Mouse (Mus musculus) hindbrain, embryonic 13.5 days (tissue): ENCODE data around the gene Stx1b. TPM values are rescaled to one million over a fixed set of nuclear protein-coding genes. Genes with fewer than 3 reads are reported as not detected.

Source experiments
- ATAC-seq: fragments of 200-750 bp; cut with Nextera tagmentation; 2 replicates; pipeline ENCODE4 v1.8.0; 2017; ENCODE audit warnings: moderate TSS enrichment; ENCODE audit not compliant: low FRiP score
- H3K27ac ChIP-seq: fragments of 300-500 bp; sonication (generic); 2 replicates; pipeline ENCODE4 v1.5.1; 2015; ENCODE audit warnings: inconsistent platforms, mild to moderate bottlenecking, moderate library complexity
- H3K27me3 ChIP-seq: fragments of 300-500 bp; sonication (generic); 2 replicates; pipeline ENCODE4 v1.6.1; 2015; ENCODE audit warnings: mild to moderate bottlenecking, inconsistent platforms
- H3K36me3 ChIP-seq: fragments of 300-500 bp; sonication (generic); 2 replicates; pipeline ENCODE4 v1.6.1; 2015; ENCODE audit warnings: mild to moderate bottlenecking, inconsistent platforms
- H3K4me1 ChIP-seq: fragments of 300-500 bp; sonication (generic); replicated peaks from 2 replicates; pipeline ENCODE4 v1.6.1; 2015; ENCODE audit warnings: inconsistent platforms
- H3K4me2 ChIP-seq: fragments of 300-500 bp; sonication (generic); 2 replicates; pipeline ENCODE4 v1.6.1; 2015; ENCODE audit warnings: inconsistent platforms, mild to moderate bottlenecking, moderate library complexity
- H3K4me3 ChIP-seq: fragments of 300-500 bp; sonication (generic); 2 replicates; pipeline ENCODE4 v1.5.1; 2015; ENCODE audit warnings: mild to moderate bottlenecking, inconsistent platforms
- H3K9ac ChIP-seq: fragments of 300-500 bp; sonication (generic); 2 replicates; pipeline ENCODE4 v1.6.1; 2015; ENCODE audit warnings: mild to moderate bottlenecking, inconsistent platforms
- H3K9me3 ChIP-seq: fragments of 300-500 bp; sonication (generic); 2 replicates; pipeline ENCODE4 v1.6.1; 2016; ENCODE audit warnings: inconsistent platforms
- WGBS: fragments of 180-500 bp; shearing (Covaris S2); methylation state at CpG from one replicate; pipeline ENCODE4 v1.1.7; 2015; 5-methylcytosine and 5-hydroxymethylcytosine counted together
- polyA plus RNA-seq: library from polyadenylated mRNA; unstranded; fragments of >200 nt; fragmentation: Nextera tagmentation; extraction: Ambion mirVana; gene quantifications from 2 replicates; pipeline ENCODE4 v1.2.1, GENCODE M21; 2015

Stx1b gene
- polyA plus RNA-seq, 1 experiment from 2014 or later: 38.7 TPM

DNA sequence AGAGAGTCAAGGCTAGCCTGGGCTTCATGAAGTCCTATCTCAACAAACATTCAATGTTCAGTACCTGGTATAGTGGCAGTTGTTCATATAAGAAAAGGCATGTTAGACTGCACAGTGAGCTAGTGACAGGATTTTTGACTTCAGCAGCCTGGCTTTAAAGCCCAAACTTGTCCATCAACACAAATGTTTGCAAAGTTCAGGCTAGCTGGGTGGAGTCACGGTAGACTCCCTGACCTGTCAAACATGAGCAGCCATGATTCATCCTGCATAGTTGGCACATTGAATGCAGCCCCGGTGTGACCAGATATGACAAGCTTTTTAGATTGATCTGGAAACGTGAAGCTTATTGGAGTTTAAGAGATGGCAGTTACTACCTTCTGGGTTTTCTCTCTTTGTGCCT lies 52.3 kb downstream of the Stx1b start:
- 87% methylated on average over 3 of the region's 3 CpGs for WGBS
- peaks cover 16% of the 10 kb centered on the region for H3K36me3 ChIP-seq

DNA sequence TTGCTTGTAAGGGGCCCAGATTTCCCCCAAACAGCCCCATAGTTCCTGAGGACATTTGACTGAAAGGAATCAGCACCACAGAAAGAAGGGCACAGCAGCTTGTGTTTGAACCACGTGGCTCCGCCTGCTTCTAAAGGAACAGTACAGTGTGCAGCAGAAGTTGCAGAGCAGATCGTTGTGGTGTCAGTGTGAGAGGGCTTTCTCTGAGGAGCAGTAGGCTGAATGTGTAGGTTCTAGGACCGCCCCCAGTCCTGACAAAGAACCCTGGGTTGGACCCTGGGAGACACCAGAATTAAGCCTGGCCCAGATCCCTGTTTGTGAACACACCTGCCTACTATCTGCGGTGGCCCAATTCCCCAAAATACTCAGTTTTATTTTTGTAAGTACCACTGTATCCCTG lies 53.1 kb downstream of the Stx1b start:
- 77% methylated on average over 5 of the region's 5 CpGs for WGBS
- H3K4me1 ChIP-seq: peaks cover 35% of the 10 kb centered on the region
- H3K9ac ChIP-seq: no peak overlapping the region
- no peak overlapping the region for H3K4me3 ChIP-seq
- H3K36me3 ChIP-seq: peaks cover 24% of the 10 kb centered on the region
- H3K9me3 ChIP-seq: no peaks in the 10 kb centered on the region
- H3K27me3 ChIP-seq: no peaks in the 10 kb centered on the region
- no peak overlapping the region for H3K27ac ChIP-seq
- peak overlapping the region; percentile 65 for H3K4me2 ChIP-seq
- no peak for ATAC-seq

More for the DNA sequence above, 52.3 kb downstream of the Stx1b start:
- H3K9me3 ChIP-seq: no peaks in the 10 kb centered on the region
- no peaks in the 10 kb centered on the region for H3K27me3 ChIP-seq
- no peak overlapping the region for H3K27ac ChIP-seq
- H3K9ac ChIP-seq: no peak overlapping the region
- no peak for ATAC-seq
- peaks cover 35% of the 10 kb centered on the region for H3K4me1 ChIP-seq
- no peak overlapping the region for H3K4me2 ChIP-seq
- no peak overlapping the region for H3K4me3 ChIP-seq

DNA sequence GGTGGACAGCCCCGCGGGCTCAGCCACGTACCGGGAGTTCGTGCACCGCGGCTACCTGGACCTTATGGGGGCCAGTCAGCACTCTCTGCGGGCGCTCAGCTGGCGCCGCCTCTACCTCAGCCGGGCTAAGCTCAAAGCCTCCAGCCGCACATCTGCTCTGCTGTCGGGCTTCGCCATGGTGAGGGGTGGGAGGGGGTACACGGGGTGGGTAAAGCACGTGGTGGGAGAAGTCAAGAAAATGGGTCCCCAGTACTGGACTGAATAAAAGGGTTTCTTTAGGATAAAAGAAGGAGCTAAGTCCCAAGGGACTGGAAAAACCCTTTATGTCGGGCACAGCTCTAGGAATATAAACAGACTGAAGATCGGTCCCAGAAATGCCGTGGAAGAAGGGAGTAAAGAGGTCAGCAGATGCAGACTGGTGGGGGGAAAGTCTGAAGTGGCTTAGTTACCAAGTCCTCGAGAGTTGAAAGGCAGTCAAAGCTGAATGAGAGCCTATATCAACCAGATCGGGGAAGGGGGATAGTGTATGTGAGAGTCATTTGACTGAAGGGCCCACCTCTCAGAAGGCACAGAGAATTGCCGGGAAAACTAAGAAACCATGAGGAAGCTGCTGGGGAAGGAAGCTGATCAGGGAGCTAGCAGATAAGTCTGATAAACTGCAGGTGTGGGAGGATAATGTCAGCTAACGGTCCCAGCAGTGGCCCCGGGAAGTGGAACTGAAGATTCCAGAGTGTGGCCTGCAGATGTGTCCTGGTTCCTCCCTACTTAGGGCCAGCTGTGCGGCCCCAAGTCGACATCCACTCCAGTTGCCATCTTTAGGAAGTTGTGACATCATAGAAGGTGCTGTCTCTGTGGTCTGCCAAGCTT lies 54.1 kb downstream of the Stx1b start:
- Histone ChIP-seq H3K27ac (peak overlapping the region; percentile 75), H3K4me3 (peak overlapping the region; percentile 43), H3K9me3 (no peaks in the 10 kb centered on the region), H3K36me3 (peaks cover 34% of the 10 kb centered on the region), H3K27me3 (no peaks in the 10 kb centered on the region), H3K4me1 (peaks cover 30% of the 10 kb centered on the region), H3K9ac (peak overlapping the region; percentile 78), H3K4me2 (peak overlapping the region; percentile 65)
- ATAC-seq: peak; percentile 18; the same call in 1 of the 2 replicates
- 5% methylated on average over 27 of the region's 27 CpGs for WGBS

DNA sequence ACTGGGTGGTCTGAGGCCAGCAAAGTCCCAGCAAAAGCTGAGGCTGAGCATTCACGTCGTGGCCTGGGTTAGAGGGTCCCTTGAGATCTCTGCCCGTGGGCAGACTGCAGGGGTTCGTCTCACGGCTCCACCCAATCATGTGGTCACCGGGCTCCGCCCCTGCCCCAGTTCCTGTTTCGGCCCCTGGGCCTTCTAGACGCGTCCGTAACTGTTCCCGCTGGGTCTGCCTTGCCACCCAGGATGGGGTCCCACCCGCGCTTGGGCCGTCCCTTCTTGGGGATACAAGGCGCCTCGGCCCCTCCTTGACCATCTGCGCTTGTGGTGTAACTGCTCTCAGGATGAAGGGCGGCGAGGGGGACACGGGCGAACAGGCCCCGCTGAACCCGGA lies 54.7 kb downstream of the Stx1b start, which contains the start of gene Orai3:
Gene Orai3, plus strand, starts transcription at position 165 of the 388 bp plus-strand sequence.
- Histone ChIP-seq H3K27me3 (no peaks in the 10 kb centered on the region), H3K4me2 (peak within 1 kb of the TSS; percentile 65), H3K4me1 (peaks cover 30% of the 10 kb centered on the region), H3K9ac (peak within 1 kb of the TSS; percentile 78), H3K27ac (peak within 1 kb of the TSS; percentile 75), H3K36me3 (peaks cover 40% of the 10 kb centered on the region), H3K9me3 (no peaks in the 10 kb centered on the region), H3K4me3 (peak within 1 kb of the TSS; percentile 43)
- WGBS: 0% methylated on average over 24 of the region's 24 CpGs
- peak; percentile 57; the same call in 1 of the 2 replicates for ATAC-seq

DNA sequence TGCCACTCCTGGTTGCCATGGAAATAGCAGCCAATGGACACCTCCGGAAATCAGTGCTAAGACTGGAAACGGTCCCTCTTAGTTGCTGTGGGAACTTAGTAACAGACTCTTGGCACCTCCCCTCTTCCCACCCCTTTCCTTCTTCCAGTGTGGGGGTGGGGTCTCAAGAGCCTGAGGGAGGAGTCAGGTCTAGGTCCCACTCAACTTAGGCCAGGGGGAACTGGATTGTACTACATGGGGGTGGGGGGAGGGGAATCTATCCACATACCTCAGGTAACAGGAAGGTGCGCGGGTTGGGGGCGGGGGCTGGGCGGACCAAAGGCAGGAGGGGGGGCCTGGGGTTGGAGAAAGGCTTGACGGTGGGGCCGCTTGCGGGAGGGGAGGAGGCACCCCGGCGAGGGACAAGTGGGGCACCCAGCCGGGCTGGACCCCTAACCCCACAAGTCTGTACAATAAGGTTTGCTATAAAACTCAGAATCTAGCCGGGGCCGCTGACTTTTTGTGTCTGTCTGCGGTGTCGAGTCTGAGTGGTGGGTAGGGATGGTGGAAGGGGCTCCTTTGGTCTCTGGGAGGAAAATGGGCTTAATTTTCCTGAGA lies 55.3 kb downstream of the Stx1b start:
- Histone ChIP-seq H3K9ac (peak overlapping the region; percentile 78), H3K36me3 (peaks cover 46% of the 10 kb centered on the region), H3K27me3 (no peaks in the 10 kb centered on the region), H3K4me3 (peak overlapping the region; percentile 43), H3K27ac (peak overlapping the region; percentile 75), H3K4me1 (peaks cover 30% of the 10 kb centered on the region), H3K4me2 (peak overlapping the region; percentile 65), H3K9me3 (no peaks in the 10 kb centered on the region)
- peak; percentile 82 for ATAC-seq
- under 1% methylated on average over 16 of the region's 16 CpGs for WGBS

DNA sequence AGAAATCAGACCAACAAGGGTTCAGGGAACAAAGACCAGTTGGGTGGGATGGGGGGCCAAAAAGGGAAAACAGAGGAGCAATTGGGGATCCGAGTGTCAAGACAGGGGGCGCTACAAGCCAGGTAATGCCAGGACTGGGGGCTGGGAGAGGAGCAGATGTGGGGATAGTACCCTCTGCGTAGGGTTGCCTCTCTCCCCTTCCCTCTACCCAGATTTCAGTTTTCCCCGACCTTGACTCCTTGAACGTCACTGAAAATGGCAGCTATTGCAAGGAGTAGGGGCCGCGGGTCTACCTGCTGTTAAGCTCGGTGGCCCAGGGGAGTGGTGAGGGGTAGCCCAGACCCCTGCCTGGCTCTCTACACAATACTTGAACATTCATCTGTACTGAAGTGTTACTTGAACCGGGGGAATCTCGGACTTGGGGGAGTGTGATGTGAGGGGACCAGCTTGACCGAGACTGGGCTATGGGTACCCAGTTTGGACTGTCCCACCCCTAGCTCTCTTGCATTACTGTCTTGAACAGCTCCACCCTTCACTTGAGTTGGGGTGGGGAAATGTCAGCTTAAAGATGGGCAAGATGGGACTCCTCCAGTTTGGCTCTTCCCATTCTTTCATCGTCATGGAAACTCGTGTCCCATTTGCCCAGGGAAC lies 55.9 kb downstream of the Stx1b start:
- Histone ChIP-seq H3K9ac (no peak overlapping the region), H3K36me3 (peaks cover 52% of the 10 kb centered on the region), H3K27me3 (no peaks in the 10 kb centered on the region), H3K27ac (peak overlapping the region; percentile 24; the same call in 1 of the 2 replicates), H3K4me2 (0 out of 2 replicates have a peak overlapping the region, but pooled peaks have one; percentile 65), H3K9me3 (no peaks in the 10 kb centered on the region), H3K4me3 (no peak overlapping the region), H3K4me1 (peaks cover 30% of the 10 kb centered on the region)
- peak; percentile 40 for ATAC-seq
- WGBS: 51% methylated on average over 13 of the region's 13 CpGs

DNA sequence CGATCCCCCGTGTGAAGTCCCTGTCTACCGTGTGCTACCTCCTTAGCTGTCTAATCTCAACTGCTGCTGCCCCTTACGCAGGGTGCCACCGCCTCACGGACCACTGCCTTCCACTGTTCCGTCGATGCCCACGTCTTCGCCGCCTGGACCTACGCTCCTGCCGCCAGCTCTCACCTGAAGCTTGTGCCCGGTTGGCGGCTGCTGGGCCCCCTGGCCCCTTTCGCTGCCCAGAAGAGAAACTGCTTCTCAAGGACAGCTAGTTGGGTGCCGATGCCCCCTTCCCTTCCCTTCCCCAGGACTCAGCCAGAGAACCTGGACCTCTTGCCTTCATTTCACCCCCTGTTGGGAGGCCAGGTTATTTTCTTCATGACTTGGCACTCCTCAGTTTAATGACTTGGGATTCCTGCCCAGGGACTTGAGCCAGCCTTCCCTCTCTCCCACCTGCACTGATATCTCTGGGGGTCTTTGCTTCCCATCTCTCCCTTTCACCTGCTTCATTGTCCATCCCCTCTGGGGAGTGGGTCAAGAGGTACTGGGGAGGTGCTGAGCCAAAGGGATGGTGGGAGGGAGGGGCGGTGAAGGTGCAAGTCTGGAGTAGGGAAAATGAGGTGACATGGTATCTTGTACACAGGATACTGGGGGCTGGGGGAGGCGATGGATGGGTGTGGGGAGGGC lies 56.5 kb downstream of the Stx1b start:
- Histone ChIP-seq H3K27me3 (no peaks in the 10 kb centered on the region), H3K4me3 (no peak overlapping the region), H3K36me3 (peaks cover 57% of the 10 kb centered on the region), H3K4me1 (peaks cover 30% of the 10 kb centered on the region), H3K9me3 (no peaks in the 10 kb centered on the region), H3K9ac (peak overlapping the region; percentile 49; the same call in 1 of the 2 replicates), H3K27ac (peak overlapping the region; percentile 24; the same call in 1 of the 2 replicates), H3K4me2 (no peak overlapping the region)
- ATAC-seq: no peak
- 93% methylated on average over 19 of the region's 19 CpGs for WGBS

DNA sequence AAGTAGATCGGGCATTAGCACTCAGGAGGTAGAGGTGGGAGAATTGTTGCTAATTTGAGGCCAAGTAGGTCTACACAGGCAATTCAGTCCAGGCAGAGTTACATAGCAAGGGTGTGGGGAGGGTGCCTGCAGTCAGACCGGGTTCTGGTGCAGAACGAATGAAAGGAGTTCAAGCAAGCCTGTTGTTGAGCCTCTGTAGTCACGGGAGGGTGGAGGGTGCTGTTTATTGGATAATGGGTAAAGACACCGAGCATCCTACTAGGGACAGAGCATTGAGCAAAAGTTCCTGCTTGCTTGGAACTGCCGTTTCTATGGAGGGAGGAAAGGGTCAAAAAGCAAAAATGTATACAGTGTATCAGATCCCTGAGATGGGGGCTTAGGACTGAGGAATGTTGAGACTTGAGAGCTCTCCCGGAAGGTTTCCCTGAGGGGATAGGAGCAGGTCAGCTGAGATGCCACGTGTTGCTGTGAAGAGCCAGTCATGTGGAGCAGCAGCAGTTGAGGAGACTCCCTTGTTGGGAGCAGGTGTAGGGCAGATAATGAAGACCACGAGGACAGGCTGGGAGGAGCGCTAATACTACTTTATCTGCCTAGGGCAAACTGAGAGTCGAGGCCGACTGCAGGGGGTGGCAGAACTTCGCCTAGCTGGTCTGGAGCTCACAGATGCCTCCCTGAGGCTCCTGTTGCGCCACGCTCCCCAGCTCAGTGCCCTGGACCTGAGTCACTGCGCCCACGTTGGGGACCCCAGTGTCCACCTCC lies 57.3 kb downstream of the Stx1b start:
- Histone ChIP-seq H3K36me3 (peaks cover 62% of the 10 kb centered on the region), H3K4me1 (peaks cover 30% of the 10 kb centered on the region), H3K4me3 (no peak overlapping the region), H3K27me3 (no peaks in the 10 kb centered on the region), H3K9me3 (no peaks in the 10 kb centered on the region), H3K9ac (no peak overlapping the region), H3K4me2 (no peak overlapping the region), H3K27ac (no peak overlapping the region)
- no peak for ATAC-seq
- WGBS: 83% methylated on average over 17 of the region's 17 CpGs

DNA sequence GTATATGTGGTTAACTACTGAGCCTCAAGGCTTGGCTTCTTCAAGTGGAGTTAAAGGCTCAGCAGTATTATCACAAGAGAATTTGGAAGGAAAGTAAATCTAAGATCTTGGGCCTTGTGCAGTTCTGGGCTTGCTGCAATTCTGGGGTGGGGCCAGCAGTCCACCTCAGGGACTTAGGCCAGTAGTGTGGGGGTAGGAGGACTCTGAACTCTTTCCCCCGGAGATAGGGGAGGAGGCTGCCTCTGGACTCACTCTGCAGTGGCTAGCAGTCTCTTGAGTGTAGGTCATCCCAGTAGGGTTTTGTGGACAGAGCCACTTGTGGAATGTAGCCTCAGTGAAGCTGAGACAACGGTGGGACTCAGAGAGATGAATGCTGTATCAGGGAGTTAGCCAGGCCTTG lies 58.6 kb downstream of the Stx1b start:
- ATAC-seq: no peak
- H3K4me3 ChIP-seq: no peak overlapping the region
- peaks cover 73% of the 10 kb centered on the region for H3K36me3 ChIP-seq
- H3K27me3 ChIP-seq: no peaks in the 10 kb centered on the region
- no peak overlapping the region for H3K4me2 ChIP-seq
- no peak overlapping the region for H3K27ac ChIP-seq
- H3K4me1 ChIP-seq: peaks cover 28% of the 10 kb centered on the region
- 91% methylated on average over 2 of the region's 2 CpGs for WGBS
- no peak overlapping the region for H3K9ac ChIP-seq
- H3K9me3 ChIP-seq: no peaks in the 10 kb centered on the region

DNA sequence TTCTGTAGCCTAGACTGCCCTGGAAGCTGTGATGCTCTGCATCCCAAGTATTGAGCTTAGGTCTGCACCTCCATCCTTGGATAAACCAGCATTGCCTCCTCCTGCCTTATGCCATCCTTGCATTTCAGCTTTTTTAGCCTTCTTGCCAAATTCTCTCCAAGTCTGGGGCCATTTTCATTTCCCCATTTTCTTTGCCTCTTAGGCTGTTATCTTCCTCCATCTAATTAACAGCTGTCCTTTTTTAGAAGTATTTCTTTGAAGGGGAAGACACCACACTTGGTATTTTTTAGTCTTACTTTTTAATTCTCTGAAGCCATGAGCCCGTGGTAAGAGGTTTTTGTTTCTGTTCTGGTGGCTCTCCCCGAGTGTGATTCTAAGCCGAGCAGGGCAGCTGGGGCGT lies 60.7 kb downstream of the Stx1b start:
- no peaks in the 10 kb centered on the region for H3K27me3 ChIP-seq
- H3K9ac ChIP-seq: no peak overlapping the region
- H3K36me3 ChIP-seq: peaks cover 81% of the 10 kb centered on the region
- H3K27ac ChIP-seq: no peak overlapping the region
- no peak for ATAC-seq
- H3K4me1 ChIP-seq: peaks cover 10% of the 10 kb centered on the region
- no peaks in the 10 kb centered on the region for H3K9me3 ChIP-seq
- WGBS: 94% methylated on average over 4 of the region's 4 CpGs
- H3K4me2 ChIP-seq: no peak overlapping the region
- H3K4me3 ChIP-seq: no peak overlapping the region

DNA sequence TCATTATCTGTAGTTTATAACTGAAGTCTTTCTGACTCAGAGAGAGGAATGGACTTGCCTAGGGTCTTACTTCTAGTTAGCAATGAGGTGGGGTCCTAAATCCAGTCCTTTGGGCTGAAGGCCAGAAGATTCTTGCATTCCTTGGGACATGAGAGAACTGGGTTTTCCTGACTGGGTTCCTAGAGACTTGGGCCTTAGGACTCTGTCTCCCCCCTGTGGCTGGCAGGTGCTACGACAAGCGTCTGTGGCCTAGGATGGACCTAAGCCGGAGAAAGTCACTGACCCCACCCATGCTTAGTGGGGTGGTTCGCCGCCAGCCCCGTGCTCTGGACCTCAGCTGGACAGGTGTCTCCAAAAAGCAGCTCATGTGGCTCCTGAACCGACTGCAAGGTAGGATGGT lies 63.3 kb downstream of the Stx1b start:
- ATAC-seq: no peak
- no peak overlapping the region for H3K9ac ChIP-seq
- no peaks in the 10 kb centered on the region for H3K27me3 ChIP-seq
- H3K4me3 ChIP-seq: no peak overlapping the region
- no peak overlapping the region for H3K27ac ChIP-seq
- H3K4me1 ChIP-seq: peaks cover 20% of the 10 kb centered on the region
- peaks cover 81% of the 10 kb centered on the region for H3K36me3 ChIP-seq
- H3K9me3 ChIP-seq: no peaks in the 10 kb centered on the region
- no peak overlapping the region for H3K4me2 ChIP-seq
- WGBS: 52% methylated on average over 7 of the region's 7 CpGs
